Mouse (Mus musculus) neural tube, embryonic 12.5 days (tissue): ENCODE data around the gene Snx18. TPM values are rescaled to one million over a fixed set of nuclear protein-coding genes. Genes with fewer than 3 reads are reported as not detected.

ENCODE experiments used
- ATAC-seq: fragments of 200-750 bp; cut with Nextera tagmentation; 2 replicates; pipeline ENCODE4 v1.8.0; 2017; ENCODE audit warnings: low read depth, mild to moderate bottlenecking, moderate TSS enrichment, moderate library complexity; ENCODE audit not compliant: low FRiP score
- H3K27ac ChIP-seq: fragments of 300-500 bp; sonication (generic); 2 replicates; pipeline ENCODE4 v1.5.1; 2016
- H3K27me3 ChIP-seq: fragments of 300-500 bp; sonication (generic); replicated peaks from 2 replicates; pipeline ENCODE4 v1.6.1; 2016; ENCODE audit warnings: mild to moderate bottlenecking
- H3K36me3 ChIP-seq: fragments of 300-500 bp; sonication (generic); 2 replicates; pipeline ENCODE4 v1.6.1; 2016; ENCODE audit warnings: mild to moderate bottlenecking
- H3K4me1 ChIP-seq: fragments of 300-500 bp; sonication (generic); 2 replicates; pipeline ENCODE4 v1.6.1; 2016
- H3K4me2 ChIP-seq: fragments of 300-500 bp; sonication (generic); replicated peaks from 2 replicates; pipeline ENCODE4 v1.6.1; 2016; ENCODE audit warnings: mild to moderate bottlenecking
- H3K4me3 ChIP-seq: fragments of 300-500 bp; sonication (generic); 2 replicates; pipeline ENCODE4 v1.5.1; 2016
- H3K9ac ChIP-seq: fragments of 300-500 bp; sonication (generic); 2 replicates; pipeline ENCODE4 v1.6.1; 2016; ENCODE audit warnings: mild to moderate bottlenecking
- H3K9me3 ChIP-seq: fragments of 300-500 bp; sonication (generic); 2 replicates; pipeline ENCODE4 v1.6.1; 2016; ENCODE audit warnings: mild to moderate bottlenecking
- WGBS: fragments of 180-500 bp; shearing (Covaris S2); methylation state at CpG from one replicate; pipeline ENCODE4 v1.1.7; 2016; 5-methylcytosine and 5-hydroxymethylcytosine counted together
- polyA plus RNA-seq: library from polyadenylated mRNA; unstranded; fragments of >200 nt; fragmentation: Nextera tagmentation; extraction: Ambion mirVana; gene quantifications from 2 replicates; pipeline ENCODE4 v1.2.1, GENCODE M21; 2016

The Snx18 gene
- polyA plus RNA-seq, 1 experiment from 2014 or later = 36.2 TPM

DNA sequence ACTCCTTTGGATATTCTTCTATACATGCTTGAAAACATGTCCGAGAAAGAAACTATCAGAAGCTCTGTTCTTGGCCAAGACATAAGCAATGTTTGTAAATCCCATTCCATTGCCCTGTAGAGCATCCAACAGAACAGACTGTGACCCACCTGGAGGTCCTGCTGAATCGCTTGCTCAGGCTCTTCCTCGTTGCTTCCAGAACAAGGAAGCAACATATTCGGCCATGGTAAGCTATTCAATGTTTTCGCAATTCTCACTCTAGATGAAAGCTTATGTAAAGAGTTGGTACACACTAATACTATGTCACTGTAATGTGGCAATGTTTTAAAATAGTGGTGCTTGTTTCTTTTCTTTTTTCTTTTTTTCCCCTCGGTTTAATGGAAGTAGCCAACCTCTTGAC is 76.0 kb downstream of the Snx18 start:
- Histone ChIP-seq H3K4me1 (no peaks in the 10 kb centered on the region), H3K9me3 (no peaks in the 10 kb centered on the region), H3K27ac (no peak overlapping the region), H3K36me3 (no peaks in the 10 kb centered on the region), H3K4me3 (no peak overlapping the region), H3K4me2 (no peak overlapping the region), H3K9ac (no peak overlapping the region), H3K27me3 (no peaks in the 10 kb centered on the region)
- ATAC-seq = no peak
- 93% methylated on average over 6 of the region's 6 CpGs for WGBS

Other genes with a start within 250 kb of the Snx18 start
- 1.0 and 1.5 TPM in 2 replicates for gene Hspb3, start 45.1 kb upstream of the Snx18 start, polyA plus RNA-seq
- 13.1 and 16.4 TPM in 2 replicates for gene Arl15, start 175.9 kb upstream of the Snx18 start, polyA plus RNA-seq